Mouse (Mus musculus) layer of hippocampus, postnatal 36 days (tissue): ENCODE data around the gene D8Ertd738e. TPM values are rescaled to one million over a fixed set of nuclear protein-coding genes. Genes with fewer than 3 reads are reported as not detected.
"Not testable (repeated sequence)": the region's sequence is repeated elsewhere in the genome, so short reads cannot be mapped to it uniquely, and the experiment has no call there.

Experiments used
- DNase-seq, 2 experiments: peaks; one replicate each; pipeline ENCODE4 v3.0.0; 2022
- total RNA-seq, 2 experiments: library from RNA; stranded (reverse); gene quantifications; 2 replicates each; pipeline ENCODE4 v1.2.3; 2021

The D8Ertd738e gene
- total RNA-seq, result 100 to 1,000 TPM; 131 to 145 TPM

- DNase-seq, result peak; percentile 84
These were observed at the start of gene D8Ertd738e for GRCm38 (mm10) chr8:84249257-84250170. D8Ertd738e (minus strand) TSS chr8:84249719.

GRCm38 (mm10) chr8:84297029-84297785 is 47.7 kb upstream of the D8Ertd738e start:
- no peak for DNase-seq

DNA sequence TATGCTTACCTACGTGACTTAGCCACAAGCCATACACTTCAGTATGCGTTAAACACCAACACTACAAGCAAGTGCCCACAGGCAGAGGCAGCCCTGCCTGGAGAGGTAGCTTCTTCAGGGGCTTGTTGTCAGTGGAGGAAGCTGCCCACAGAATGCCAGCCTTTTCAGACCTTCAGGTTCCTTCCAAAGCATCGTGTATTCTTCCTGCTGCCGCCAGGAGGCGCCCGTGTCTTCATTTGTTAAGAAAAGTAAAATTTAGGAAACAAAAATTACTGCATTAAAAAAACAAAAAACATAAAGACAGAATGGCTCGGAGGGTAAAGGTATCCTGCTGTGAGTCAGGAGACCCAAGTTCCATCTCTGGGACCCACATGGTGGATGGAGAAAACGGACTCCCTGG is 42.2 kb upstream of the D8Ertd738e start:
- DNase-seq, result peak; percentile 26 to 42

GRCm38 (mm10) chr8:84291086-84291485 is 41.6 kb upstream of the D8Ertd738e start:
- DNase-seq, result no peak

- DNase-seq, result no peak
These were observed 39.4 kb upstream of the D8Ertd738e start for GRCm38 (mm10) chr8:84288892-84289291.

- DNase-seq, result not testable (repeated sequence)
These were observed 36.1 kb upstream of the D8Ertd738e start for GRCm38 (mm10) chr8:84285665-84286064.

- peak in 1 of 2 experiments; percentile 21 for DNase-seq
These were observed 35.1 kb upstream of the D8Ertd738e start for GRCm38 (mm10) chr8:84284608-84285063.

GRCm38 (mm10) chr8:84280777-84281176 is 31.3 kb upstream of the D8Ertd738e start:
- DNase-seq, result no peak

GRCm38 (mm10) chr8:84276447-84276846 is 26.9 kb upstream of the D8Ertd738e start:
- DNase-seq, result no peak

GRCm38 (mm10) chr8:84273968-84274367 is 24.4 kb upstream of the D8Ertd738e start:
- peak in 1 of 2 experiments; percentile 37 for DNase-seq

- DNase-seq, result no peak
These were observed 22.8 kb upstream of the D8Ertd738e start for GRCm38 (mm10) chr8:84272302-84272701.

DNA sequence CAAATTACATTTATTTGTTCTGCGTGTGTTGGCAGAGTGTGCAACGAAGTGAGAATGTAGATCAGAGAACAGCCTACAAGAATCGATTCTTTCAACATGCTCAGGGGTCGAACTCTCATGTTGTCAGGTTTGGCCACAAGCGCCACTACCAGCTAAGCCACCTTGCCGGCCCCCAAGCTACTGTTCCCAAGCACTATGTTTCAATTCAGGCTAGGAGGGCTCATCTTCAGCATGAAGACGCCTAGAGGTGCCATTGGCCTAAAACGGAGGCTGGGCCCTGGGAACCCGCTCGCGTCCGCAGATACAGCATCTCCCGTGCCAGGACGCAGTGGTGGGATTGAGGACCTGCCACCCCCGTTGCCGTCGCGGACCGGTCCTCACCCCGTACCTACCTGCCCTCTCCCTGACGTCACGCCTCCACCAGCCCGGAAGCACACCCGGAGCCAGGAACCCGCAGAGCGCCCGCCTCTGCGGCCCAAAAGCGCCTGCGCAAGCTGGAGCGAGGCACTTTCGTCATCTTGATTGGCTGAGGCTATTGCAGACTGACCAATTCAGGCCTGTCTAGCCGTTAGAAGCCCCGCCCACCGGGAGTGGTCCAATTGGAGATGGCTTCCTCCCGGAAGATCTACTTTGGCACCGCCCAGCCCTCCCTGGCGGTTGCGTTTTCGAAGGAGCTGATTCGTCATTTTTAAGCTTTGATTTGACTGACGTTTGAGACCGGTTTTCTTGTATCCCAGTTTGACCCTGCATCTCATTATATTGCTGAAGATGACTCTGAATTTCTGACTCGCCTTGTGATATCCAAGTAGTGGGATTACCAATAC is 20.6 kb upstream of the D8Ertd738e start, which contains the start of gene Ccdc130:
Gene Ccdc130 (minus strand): TSS at position 431 of the 824 bp plus-strand sequence.
- peak; percentile 99 to 100 for DNase-seq

DNA sequence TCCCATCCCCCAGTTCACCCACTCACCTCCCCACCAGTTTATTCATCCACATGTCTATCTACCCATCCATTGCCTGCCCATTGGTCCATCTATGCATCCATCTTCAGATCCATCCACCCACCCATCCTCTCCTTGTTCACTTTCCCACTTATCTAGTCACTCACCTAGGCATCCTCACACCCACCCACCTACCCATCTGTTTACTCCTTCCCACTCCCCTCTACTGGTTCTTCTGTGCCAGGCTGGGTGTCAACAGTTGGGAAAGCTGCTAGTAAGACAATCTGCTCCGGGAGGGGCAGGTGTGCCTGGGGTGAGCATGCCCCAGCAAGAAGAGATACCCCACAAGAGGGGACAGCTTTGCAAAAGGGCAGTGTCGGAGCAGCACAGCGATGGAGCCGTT is 11.6 kb upstream of the D8Ertd738e start:
- no peak for DNase-seq

GRCm38 (mm10) chr8:84256822-84257610 is 7.5 kb upstream of the D8Ertd738e start, which contains the start of gene Mri1:
Mri1 (minus strand) TSS chr8:84257326.
- DNase-seq, result peak; percentile 75 to 83

GRCm38 (mm10) chr8:84256458-84256821 is 6.9 kb upstream of the D8Ertd738e start:
- no peak for DNase-seq

DNA sequence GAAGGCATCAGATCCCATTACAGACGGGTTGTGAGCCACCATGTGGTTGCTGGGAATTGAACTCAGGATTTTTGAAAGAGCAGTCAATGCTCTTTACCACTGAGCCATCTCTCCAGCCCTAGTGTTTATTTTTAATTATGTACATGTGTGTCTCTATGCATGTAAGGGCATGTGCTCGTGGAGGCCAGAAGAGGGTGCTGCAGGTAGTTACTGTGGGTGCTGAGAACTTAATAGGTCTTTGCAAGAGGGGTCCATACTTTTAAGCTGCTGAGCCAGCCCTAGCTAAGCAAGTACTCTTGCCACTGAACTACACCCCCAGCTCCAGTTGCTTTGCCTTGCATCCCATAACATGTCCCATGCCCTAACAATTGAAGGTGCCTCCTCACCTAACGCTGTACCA is 6.3 kb upstream of the D8Ertd738e start:
- no peak for DNase-seq

GRCm38 (mm10) chr8:84241821-84242220 is 7.7 kb downstream of the D8Ertd738e start:
- no peak for DNase-seq

- DNase-seq, result no peak
These were observed 8.4 kb downstream of the D8Ertd738e start for GRCm38 (mm10) chr8:84241167-84241566.

DNA sequence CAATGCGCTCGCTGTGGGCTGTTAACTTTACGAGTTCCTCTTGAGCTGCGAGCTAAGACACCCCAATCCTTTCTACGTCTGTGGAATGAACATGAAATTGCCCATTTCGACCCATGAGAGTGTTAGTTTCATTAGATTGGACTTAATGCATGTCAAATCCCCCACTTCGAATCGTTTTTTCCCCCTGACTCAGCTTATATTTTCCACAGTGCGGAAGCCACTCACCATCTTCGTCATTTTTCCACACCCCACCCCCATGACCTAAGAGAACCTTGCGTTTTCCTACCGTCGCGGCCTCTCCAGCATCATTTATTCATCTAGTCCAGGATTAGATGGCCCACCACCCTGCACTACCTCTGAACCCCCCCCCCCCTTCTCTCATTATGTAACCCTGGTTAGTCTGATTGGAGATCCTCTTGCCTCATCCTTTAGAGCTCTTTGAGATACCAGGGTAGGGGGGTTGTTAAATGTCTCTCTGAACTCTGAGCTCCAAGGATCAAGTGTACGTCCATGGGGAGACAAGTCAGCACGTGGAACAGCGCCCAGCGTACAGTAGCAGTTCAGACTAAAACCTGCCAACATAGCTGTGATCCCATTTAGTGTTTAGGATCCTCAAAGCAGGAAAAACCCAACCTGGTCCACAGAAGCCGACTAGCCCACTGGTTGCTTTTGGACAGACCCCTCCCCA is 11.8 kb downstream of the D8Ertd738e start:
- DNase-seq, result no peak

GRCm38 (mm10) chr8:84236998-84237473 is 12.5 kb downstream of the D8Ertd738e start, which contains the start of gene Zswim4:
Zswim4 (minus strand) TSS chr8:84237055.
- peak; percentile 98 for DNase-seq
